Mouse (Mus musculus) liver (tissue): ENCODE results near the gene Btbd6.

Source experiments
- DNase-seq: peaks from one replicate; pipeline ENCODE4 v3.0.0-alpha.2; 2020; ENCODE audit warnings: mixed read lengths

Btbd6 gene

GRCm38 (mm10) chr12:113012443-113012842 is 36.2 kb downstream of the Btbd6 start:
- DNase-seq = no peak

- no peak for DNase-seq
Measured at GRCm38 (mm10) chr12:113013021-113013491, 36.8 kb downstream of the Btbd6 start.

GRCm38 (mm10) chr12:113013604-113014558 is 37.6 kb downstream of the Btbd6 start, which contains the start of gene Pacs2:
Gene Pacs2 (plus strand): TSS chr12:113014508.
- DNase-seq = peak; percentile 95

- peak; percentile 59 for DNase-seq
Measured at GRCm38 (mm10) chr12:113014561-113015556, 38.6 kb downstream of the Btbd6 start.

- no peak for DNase-seq
Measured at GRCm38 (mm10) chr12:113015956-113016355, 39.7 kb downstream of the Btbd6 start.

DNA sequence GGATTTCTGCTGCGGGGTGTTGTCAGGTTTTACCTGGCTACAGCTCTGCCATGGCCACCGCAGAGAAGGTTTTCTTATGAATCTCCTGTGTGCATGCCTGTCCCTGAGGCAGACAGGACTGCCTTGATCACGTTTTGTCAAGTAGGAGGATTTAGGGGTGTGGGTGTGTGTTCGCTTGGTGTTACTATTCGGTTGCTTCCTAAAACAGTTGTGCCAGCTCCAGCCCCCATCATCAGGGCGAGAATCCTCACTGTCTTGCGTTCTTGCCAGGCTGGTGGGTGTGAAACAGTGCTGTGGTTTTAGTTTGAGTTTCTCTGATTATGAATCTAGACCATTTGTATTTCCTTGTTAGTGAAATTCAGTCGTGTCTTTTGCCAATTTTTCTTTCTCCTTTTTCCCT is 40.7 kb downstream of the Btbd6 start:
- no peak for DNase-seq

DNA sequence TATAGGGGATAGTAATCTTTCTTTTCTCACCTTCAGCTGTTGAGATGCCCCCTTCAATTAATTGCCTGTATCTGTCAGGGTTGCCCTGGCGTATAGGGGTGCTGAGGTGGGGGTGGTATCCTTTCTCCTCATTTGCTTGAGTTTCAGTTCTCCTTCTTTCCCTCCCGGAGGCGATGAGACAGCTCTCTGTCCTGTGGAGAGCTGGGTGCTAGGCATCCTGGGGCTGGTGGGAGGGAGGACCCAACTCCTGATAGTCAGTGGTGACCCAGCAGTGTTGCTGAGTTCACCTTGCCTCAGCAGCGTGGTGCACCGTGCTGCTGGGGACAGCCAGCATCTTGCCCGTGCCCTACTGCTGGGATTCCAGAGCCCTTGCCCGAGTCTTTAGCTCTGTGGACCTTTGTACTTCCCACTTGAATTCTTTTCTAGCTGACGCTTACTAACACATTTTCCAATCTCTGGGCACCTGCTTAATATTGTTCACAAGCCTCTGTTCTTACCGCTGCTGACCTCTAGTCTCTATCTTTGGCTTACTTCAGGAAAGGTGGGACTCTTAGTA is 41.2 kb downstream of the Btbd6 start:
- DNase-seq = no peak

- DNase-seq = no peak
Measured at GRCm38 (mm10) chr12:113018763-113019162, 42.5 kb downstream of the Btbd6 start.

GRCm38 (mm10) chr12:113021488-113021887 is 45.2 kb downstream of the Btbd6 start:
- no peak for DNase-seq

DNA sequence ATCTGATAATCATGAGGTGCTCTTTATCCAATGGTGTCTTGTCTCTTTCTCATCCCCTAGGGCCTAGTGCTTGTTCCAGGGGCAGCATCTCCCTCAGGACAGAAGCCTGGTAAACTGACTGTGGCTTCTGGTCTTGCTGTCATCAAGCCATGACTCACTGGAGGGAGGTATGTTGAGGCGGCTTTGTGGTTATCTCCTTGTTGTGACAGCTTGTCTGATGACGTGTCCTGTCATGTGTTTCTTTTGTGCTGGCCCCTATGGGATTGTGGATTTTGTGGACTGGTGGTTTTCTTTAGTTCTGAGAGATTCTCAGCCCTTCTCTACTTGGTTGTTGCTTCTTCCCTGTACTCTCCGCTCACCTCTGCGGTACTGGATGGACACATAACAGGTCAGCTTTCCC is 46.8 kb downstream of the Btbd6 start:
- no peak for DNase-seq

GRCm38 (mm10) chr12:113026557-113026956 is 50.3 kb downstream of the Btbd6 start:
- no peak for DNase-seq

DNA sequence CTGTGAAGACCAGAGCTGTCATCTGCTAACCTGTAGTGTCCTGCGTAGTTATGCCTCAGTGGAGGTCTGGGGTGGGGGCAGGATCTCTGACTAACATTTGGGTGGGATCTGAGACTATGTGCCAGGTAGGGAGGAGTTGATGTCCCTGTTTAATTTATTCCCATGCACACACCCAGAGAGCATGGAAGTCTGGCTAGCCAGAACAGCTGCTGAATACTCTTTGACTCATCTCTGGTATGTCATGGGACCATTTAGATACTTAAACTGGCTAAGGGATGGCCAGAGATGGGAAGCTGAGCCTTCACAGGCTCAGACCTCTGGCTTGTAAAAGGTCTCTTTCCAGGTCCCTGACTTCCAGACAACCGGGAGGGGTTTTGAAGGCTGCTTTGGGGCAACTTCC is 51.2 kb downstream of the Btbd6 start:
- DNase-seq = no peak

DNA sequence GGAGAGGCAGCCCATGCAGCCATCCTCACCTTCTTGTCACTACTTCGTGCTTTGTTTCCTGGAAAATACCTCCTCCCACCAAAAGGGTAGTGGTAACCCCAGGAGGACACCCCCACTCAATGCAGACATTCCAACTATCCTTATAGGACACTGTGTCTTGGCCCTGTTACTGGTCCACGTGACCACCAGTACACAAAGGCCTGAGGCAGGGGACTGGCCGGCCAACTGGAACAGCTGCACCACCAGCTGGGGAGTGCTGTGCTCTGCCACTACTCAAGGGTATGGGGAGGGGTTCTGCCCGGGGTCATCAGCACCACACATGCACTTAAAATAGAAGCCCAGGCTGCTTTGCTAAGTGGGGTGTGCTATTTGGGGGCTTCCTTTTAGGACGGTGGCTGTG is 51.8 kb downstream of the Btbd6 start:
- no peak for DNase-seq
